Mouse (Mus musculus): ENCODE data around the gene Sp7.

Sp7 gene

GRCm38 (mm10) chr15:102366733-102367344 lies at the start of gene Sp7:
Gene Sp7 (minus strand): TSS chr15:102367182.
- no peak for DNase-seq

- peak; percentile 59 for DNase-seq
Measured at GRCm38 (mm10) chr15:102413687-102414086, 46.7 kb upstream of the Sp7 start.

- DNase-seq = peak; percentile 33
Measured at GRCm38 (mm10) chr15:102411077-102411476, 44.1 kb upstream of the Sp7 start.

- DNase-seq = peak; percentile 92
Measured at GRCm38 (mm10) chr15:102409286-102409685, 42.3 kb upstream of the Sp7 start.

- peak; percentile 93 for DNase-seq
Measured at GRCm38 (mm10) chr15:102408558-102409130, 41.7 kb upstream of the Sp7 start.

GRCm38 (mm10) chr15:102407681-102408557 lies 40.9 kb upstream of the Sp7 start:
- peak; percentile 93 for DNase-seq

GRCm38 (mm10) chr15:102406912-102407580 lies 40.1 kb upstream of the Sp7 start:
- peak; percentile 70 for DNase-seq

GRCm38 (mm10) chr15:102406196-102406911 lies 39.4 kb upstream of the Sp7 start:
- peak; percentile 99 for DNase-seq

GRCm38 (mm10) chr15:102405489-102406195 lies 38.7 kb upstream of the Sp7 start, which contains the start of gene Sp1:
Gene Sp1 (plus strand): TSS chr15:102406143.
- peak; percentile 100 for DNase-seq

GRCm38 (mm10) chr15:102404608-102405488 lies 37.9 kb upstream of the Sp7 start:
- peak; percentile 89 for DNase-seq

- DNase-seq = no peak
Measured at GRCm38 (mm10) chr15:102402210-102402609, 35.2 kb upstream of the Sp7 start.

GRCm38 (mm10) chr15:102401278-102401677 lies 34.3 kb upstream of the Sp7 start:
- DNase-seq = no peak

GRCm38 (mm10) chr15:102400476-102401045 lies 33.6 kb upstream of the Sp7 start:
- peak; percentile 88 for DNase-seq

GRCm38 (mm10) chr15:102399229-102400221 lies 32.5 kb upstream of the Sp7 start:
- peak; percentile 100 for DNase-seq

GRCm38 (mm10) chr15:102398629-102399028 lies 31.6 kb upstream of the Sp7 start:
- peak; percentile 94 for DNase-seq

GRCm38 (mm10) chr15:102395061-102395460 lies 28.1 kb upstream of the Sp7 start:
- peak; percentile 94 for DNase-seq

- peak; percentile 97 for DNase-seq
Measured at GRCm38 (mm10) chr15:102393584-102394014, 26.6 kb upstream of the Sp7 start.

GRCm38 (mm10) chr15:102392520-102392919 lies 25.5 kb upstream of the Sp7 start:
- DNase-seq = peak; percentile 87

- DNase-seq = peak; percentile 85
Measured at GRCm38 (mm10) chr15:102388942-102389341, 22.0 kb upstream of the Sp7 start.
